Mouse (Mus musculus) embryo, embryonic 10 days (tissue): ENCODE results near the gene Fbln5.

ENCODE experiments used
- DNase-seq: peaks from one replicate; pipeline ENCODE4 v3.0.0-alpha.2; 2015; ENCODE audit warnings: low spot score

Fbln5 gene

GRCm38 (mm10) chr12:101810515-101810914, 8.3 kb downstream of the Fbln5 start:
- no peak for DNase-seq

- DNase-seq: no peak
Observed at GRCm38 (mm10) chr12:101807400-101807799, 11.5 kb downstream of the Fbln5 start.

DNA sequence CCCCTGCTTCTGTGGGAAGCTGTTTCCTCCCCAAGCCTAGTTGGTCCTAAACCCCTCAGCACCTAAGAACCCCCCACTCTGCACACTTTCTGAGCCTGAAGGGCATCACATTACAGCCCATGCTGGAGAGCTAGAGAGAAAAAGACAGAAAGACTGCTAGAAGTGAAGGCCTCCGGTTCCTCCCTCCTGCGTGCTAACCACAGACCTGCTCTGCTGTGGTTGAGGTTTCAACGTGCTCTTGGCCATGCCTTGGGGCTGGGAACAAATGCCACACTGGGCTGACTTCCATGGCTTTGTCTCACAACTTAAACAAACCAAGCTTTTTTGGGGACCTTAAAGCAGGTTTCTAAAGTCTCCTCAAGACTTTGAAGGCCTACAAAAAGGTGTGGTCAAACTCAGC, 16.4 kb downstream of the Fbln5 start:
- no peak for DNase-seq

DNA sequence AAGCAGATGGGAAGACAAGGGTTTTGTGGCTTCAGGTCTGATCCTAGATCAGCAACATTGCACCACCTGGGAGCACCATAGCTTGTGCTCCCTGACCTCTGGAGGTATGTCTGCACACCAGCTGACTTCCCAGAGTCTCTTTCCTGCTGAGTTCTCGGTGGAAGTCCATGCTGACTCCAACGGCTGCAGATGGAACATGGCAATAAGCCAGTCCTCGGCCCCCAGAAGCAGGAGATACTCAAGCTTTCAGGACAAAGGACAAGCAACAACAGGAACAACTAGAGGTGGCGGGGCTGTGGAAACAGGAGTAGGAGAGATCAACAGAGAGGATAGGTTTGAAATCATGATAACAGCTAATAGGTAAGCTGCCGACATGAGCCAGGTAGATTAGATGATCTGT, 17.1 kb downstream of the Fbln5 start:
- no peak for DNase-seq

GRCm38 (mm10) chr12:101801051-101801450, 17.8 kb downstream of the Fbln5 start:
- no peak for DNase-seq

- DNase-seq: no peak
Observed at GRCm38 (mm10) chr12:101798189-101798922, 20.5 kb downstream of the Fbln5 start.

- no peak for DNase-seq
Observed at GRCm38 (mm10) chr12:101794458-101794857, 24.4 kb downstream of the Fbln5 start.

DNA sequence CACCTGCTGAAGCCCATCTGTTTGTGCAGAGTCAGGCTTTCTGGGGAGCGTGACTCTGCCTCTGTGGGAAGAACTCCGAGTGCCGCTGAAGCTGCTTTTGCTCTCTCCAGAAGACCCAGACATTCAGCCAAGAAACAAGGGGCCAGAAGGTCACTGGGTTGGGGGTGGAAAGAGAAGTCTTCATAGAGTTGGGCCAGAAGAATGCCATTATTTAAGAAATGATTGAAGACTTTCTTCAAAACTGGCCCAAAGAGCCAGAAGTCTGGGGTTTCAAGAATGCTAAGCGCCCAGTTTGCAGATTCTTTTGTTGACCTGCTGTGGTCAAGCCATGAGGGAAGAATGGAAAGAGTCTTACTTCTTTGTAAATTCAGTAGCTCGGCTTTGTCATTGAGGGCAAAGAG, 25.6 kb downstream of the Fbln5 start:
- no peak for DNase-seq

- DNase-seq: no peak
Observed at GRCm38 (mm10) chr12:101792684-101793083, 26.2 kb downstream of the Fbln5 start.

- no peak for DNase-seq
Observed at GRCm38 (mm10) chr12:101789767-101790166, 29.1 kb downstream of the Fbln5 start.

DNA sequence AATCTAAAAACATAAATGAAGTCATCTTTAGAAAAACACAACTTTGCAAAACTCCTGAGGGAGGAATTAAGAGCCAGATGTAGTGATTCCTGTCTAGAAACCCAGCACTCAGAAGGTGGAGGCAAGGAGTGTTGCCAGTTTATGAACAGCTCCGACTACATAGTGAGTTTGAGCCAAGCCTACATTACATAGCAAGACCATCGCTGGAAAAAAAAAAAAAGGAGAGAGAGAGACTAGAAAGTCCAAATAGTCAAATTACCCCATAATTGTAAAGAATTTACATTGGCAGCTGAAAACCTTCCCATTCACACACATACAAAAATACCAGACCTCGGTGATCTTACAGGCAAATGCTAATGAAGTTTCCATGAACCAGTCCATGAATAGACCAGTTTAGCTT, 29.6 kb downstream of the Fbln5 start:
- DNase-seq: no peak

GRCm38 (mm10) chr12:101782787-101783186, 36.1 kb downstream of the Fbln5 start:
- no peak for DNase-seq

DNA sequence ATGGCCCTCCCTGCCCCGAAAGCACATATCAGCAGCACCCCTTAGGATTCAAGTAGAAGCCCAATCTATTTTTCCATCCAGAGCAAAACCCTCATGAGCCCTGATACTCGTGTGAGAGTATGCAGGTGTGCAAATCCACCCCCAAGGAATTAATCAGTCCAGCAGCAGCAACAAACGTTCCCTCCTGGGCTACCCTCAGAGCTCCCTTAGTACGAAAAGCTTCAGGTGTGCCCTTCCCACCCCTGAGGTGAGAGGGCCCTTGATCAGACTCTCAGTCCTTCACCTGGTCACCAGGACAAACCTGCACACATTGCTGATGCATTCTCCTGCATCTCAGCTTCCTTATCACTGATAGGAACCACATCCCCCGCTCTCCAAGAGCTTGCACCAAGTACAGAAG, 37.9 kb downstream of the Fbln5 start:
- DNase-seq: no peak

DNA sequence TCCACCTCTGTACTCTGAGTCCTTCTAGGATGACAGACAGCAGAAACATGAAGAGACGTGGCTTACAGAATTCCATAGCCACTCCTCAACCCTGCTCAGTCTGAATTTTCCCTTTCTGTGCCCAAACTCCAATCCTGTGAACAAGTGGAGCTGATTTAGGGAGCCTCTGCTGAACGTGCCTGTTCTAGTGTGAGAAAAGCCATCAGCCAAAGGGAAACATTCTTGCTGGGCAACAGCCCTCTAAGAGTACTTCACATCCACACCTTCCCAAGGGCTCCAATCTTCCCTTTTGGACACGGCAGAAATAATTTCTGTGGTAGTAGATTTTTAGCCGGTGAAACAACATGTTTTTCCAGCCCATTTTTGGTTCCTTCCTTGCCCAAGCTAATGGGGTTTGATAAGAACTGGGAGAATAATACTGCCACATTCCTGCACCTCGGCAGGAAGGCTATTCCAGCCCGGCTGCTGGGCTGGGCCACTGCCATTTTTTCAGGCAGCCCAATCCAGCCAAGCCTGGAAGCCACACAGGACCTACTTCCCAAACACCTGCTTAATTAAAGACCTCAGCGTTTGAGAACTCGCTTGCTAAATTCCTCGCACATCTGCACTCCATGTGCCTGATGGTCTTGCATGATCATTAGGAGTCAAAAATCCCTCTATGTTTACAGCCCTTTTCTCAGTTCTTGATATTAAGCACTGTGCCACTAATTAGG, 41.1 kb downstream of the Fbln5 start:
- DNase-seq: no peak

DNA sequence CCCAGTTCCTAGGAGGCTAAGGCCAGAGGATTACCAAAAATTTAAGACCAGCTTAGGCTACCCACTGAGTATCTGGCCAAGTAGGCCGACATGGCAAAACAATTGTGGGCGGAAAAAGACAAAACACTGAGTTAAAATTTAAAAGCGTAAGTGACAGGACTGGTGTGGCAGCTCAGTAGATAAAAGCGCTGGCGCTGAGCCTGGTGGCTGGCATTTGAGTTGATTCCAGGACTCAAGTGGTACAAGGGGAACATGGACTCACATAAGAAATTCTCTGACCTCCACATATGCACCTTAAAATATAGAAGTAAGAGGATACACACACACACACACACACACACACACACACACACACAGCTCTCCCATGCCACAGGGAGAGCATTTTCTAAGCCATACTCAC, 42.5 kb downstream of the Fbln5 start:
- DNase-seq: no peak

DNA sequence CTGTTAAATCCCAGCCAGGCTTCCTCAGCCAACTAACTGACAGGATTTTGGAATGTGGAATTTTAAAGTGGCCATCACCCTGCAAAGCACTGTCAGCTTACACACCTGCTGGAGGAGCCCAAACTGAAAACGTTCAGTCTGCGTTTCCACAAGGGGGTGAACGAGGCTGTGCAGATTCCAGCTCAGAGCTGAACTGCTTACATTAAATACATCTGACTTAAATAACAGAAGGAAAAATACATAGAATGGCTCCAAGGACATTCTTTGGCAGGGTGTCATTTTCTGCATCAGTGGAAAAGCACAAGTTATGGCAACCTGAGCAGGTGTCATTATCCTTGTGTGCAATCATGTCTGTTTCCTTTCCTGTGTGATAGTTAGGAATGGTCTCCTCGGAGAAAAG, 44.7 kb downstream of the Fbln5 start:
- no peak for DNase-seq

DNA sequence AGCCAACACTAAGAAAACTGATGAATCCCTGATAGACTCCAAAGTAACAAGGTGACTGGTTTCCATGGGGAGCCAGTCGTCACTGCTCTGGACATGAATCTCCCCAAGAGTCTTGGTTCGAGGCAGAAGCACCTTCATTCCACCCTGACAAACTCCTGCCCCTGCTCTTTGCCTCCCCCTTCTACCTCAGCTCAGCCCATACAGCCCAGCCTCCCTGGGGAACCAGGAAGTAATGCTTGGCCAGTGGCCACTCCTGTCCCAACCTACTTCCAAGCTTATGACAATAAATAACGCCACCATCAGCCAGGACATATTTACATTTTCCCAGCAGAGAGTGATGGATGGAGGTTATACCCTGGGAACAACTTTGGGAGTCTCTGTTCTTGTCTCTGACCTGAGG, 45.9 kb downstream of the Fbln5 start:
- DNase-seq: no peak

GRCm38 (mm10) chr12:101770283-101771015, 48.4 kb downstream of the Fbln5 start:
- no peak for DNase-seq

DNA sequence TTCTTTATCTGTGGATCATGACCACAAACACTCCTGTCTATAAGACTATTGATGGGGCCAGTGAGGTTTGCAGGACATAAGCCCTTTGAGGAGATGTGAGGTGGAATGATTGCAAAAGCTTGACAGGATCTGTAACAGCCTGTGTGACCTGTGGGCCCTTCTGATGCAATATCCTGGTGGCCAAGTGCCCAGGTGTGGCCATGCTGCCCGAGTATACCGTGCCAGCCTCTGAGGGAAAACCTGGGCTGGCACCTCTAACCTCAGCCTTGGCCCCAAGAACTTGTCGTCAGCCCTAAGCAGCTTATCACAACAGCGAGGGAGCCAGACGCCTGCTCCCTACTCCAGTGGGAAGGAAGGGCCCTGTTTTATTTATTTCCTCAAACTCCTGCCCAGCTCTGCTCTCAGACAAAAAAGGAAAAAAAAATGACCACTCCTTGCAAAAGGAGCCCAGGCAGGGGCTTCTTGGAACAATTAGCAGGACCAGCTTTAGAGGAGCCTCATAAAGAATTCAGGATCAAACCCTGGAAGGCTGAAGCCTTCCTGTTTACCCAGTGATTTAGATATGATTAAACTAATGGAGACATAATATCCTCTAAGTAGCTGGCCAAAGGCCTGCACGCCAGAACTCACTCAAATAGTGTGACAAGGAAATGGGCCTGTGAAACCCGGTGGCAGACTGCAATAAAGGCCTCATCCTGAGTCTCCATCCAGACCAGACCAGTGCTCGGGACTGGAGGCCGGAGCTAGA, 51.4 kb downstream of the Fbln5 start:
- DNase-seq: no peak

DNA sequence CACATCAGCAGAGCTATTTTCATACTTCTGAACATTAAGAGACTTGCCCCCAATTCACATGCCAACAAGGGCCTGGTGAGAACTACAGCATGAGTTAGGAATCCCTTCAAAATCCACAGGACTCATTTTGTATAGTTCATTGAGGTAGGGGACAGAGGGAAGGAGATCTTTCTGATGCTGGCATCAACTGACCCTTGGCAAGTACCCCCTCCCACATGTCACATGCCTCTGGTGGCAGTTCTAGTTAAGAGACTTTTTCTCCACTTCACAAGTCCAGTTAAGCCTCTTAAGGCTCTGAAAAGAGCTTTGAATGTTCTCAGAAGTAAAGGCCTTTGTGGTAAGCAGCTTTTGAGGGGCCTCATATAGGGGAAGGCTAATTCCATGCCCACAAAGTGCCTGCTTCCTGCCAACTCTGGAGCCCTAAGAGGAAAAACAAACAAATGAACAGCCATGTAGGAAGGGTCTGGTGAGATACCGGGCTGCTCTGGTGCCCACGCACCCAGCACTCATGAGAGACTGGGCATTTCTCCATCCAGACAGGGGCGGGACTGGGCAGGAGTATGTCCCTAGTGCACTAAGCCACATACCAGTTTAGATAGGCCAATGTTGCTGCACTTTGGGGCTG, 52.5 kb downstream of the Fbln5 start:
- DNase-seq: no peak

DNA sequence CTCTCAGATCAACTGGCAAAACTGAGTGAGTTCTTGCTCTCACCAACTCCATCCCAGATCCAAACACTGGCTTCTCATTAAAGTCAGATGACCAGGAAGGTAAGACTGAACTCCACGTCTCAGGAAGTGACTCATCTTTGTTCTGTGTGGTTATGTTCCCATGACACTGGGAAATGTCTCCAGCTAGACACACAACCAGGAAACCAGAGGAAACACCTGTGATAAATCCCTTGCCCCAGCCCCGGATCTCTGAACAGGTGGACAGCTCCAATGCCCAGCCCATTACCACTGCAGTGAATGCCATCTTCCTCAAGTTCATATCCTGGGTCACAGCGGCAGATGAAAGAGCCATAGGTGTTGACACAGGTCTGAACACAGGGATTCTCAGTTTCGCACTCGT, 54.0 kb downstream of the Fbln5 start:
- no peak for DNase-seq

DNA sequence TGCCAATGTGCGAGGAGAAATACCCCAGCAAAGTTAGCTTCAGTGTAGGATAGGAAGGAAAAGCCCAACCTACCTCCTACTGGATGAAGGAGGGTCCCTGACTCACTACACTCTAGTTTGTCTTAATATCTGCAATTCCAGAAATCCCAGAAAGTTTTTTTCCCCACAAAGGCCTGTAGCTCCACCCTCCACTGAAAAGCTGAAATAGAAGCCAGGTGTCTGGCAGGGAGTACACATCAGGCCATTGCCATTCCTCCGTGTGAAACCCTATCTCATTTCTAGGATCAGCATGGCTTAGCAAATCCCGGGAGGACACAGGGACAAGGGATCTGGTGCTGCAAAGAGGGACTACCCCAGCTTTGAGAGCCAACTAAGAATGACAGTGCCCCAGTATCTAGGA, 55.8 kb downstream of the Fbln5 start:
- no peak for DNase-seq
